Mouse (Mus musculus): ENCODE data around the gene Nop16.

DNA sequence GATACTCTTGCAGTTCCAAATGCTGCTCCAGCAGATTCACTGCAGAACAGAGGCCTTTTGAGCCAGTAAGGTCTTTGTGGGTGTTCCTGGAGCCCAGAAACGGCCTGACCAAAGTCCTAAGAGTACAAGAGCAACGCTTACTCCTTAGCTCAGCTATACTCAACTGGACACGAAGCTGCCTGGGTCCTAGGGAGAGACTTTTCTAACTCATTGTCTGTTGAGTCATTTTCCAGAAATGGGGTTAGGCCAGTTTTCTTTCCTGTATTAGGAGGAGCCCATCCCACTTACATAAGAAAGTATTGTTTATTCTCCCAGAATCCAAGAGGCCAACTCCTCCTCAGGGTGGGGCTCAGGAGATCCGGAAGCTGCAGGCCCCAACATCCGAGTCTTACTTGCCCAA, 15.5 kb upstream of the Nop16 start:
- no peak for TF ChIP-seq POLR2A (IDR thresholded peaks at IDR 0.05; ENCODE audit: low read depth, low read length)
- TF ChIP-seq CTCF (conservative IDR thresholded peaks at IDR 0.05; ENCODE audit: insufficient read depth, insufficient read length, low read depth, low read length), result no peak
